Mouse (Mus musculus) CD8-positive naive resting alpha-beta T cell, adult 2 months (primary cell): Measurements from ENCODE around the gene Sdc1.

ENCODE experiments used
- DNase-seq, 2 experiments: peaks; one replicate each; pipeline ENCODE4 v3.0.0; 2022; ENCODE audit warnings: low read depth in 2 of 2, low spot score in 2 of 2

The Sdc1 gene

GRCm38 (mm10) chr12:8781681-8782378, 10.7 kb downstream of the Sdc1 start:
- no peak for DNase-seq

GRCm38 (mm10) chr12:8782565-8782964, 11.4 kb downstream of the Sdc1 start:
- no peak for DNase-seq

GRCm38 (mm10) chr12:8784189-8784588, 13.1 kb downstream of the Sdc1 start:
- DNase-seq: no peak

GRCm38 (mm10) chr12:8786476-8786875, 15.4 kb downstream of the Sdc1 start:
- no peak for DNase-seq

- DNase-seq: no peak
Observed at GRCm38 (mm10) chr12:8786984-8787730, 16.0 kb downstream of the Sdc1 start.

- DNase-seq: no peak
Observed at GRCm38 (mm10) chr12:8788469-8788868, 17.3 kb downstream of the Sdc1 start.

GRCm38 (mm10) chr12:8790615-8791014, 19.5 kb downstream of the Sdc1 start:
- DNase-seq: no peak

GRCm38 (mm10) chr12:8793410-8794051, 22.4 kb downstream of the Sdc1 start:
- DNase-seq: no peak

- no peak for DNase-seq
Observed at GRCm38 (mm10) chr12:8797936-8798335, 26.8 kb downstream of the Sdc1 start.

- DNase-seq: no peak
Observed at GRCm38 (mm10) chr12:8798486-8799020, 27.4 kb downstream of the Sdc1 start.

- no peak for DNase-seq
Observed at GRCm38 (mm10) chr12:8803421-8804076, 32.4 kb downstream of the Sdc1 start.

- no peak for DNase-seq
Observed at GRCm38 (mm10) chr12:8804077-8804456, 32.9 kb downstream of the Sdc1 start.

GRCm38 (mm10) chr12:8804934-8805722, 34.0 kb downstream of the Sdc1 start:
- DNase-seq: no peak

- DNase-seq: no peak
Observed at GRCm38 (mm10) chr12:8809086-8809485, 38.0 kb downstream of the Sdc1 start.

GRCm38 (mm10) chr12:8809626-8810025, 38.5 kb downstream of the Sdc1 start:
- no peak for DNase-seq

GRCm38 (mm10) chr12:8810966-8811365, 39.8 kb downstream of the Sdc1 start:
- no peak for DNase-seq

- no peak for DNase-seq
Observed at GRCm38 (mm10) chr12:8811441-8811871, 40.3 kb downstream of the Sdc1 start.

- DNase-seq: no peak
Observed at GRCm38 (mm10) chr12:8811894-8812560, 40.9 kb downstream of the Sdc1 start.

- DNase-seq: no peak
Observed at GRCm38 (mm10) chr12:8817467-8818232, 46.5 kb downstream of the Sdc1 start.
